Mouse (Mus musculus) adrenal gland (tissue): ENCODE measurements around the gene Atp6v0b.

Experiments
- intact Hi-C: fragments of 180-260 bp; cut with DNase I; formaldehyde crosslinking; loops from one replicate; pipeline ENCODE4 v1.15.1; 2025

Atp6v0b gene

DNA sequence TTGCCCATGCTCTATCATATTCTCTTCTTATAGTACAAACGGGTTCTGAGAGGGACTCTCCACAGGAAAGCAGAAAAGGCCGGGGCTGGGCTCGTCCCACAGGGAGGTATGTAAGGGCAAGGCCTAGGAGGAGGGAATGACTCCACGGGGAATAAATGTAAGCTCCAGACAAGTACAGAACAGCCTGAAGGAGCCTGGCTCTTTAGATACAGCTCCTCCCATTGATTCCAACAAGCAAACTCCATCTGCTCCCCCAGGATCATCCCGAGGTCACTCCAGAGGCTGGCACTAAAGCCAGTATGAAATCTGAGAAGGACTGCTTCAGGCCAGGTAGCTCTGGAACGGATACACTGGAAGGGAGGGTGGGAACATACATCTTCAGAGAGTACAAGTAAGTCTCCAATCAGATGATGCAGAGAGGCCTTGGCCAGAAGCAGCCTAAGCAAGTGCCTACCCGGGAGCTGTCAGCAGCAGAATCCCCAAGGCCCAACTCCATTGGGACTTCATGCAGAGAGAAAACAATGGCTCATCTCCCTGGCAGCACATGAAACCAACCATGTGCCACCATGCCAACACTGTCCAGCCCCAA lies 25.6 kb upstream of the Atp6v0b start:
- intact Hi-C loops: no loop called here

DNA sequence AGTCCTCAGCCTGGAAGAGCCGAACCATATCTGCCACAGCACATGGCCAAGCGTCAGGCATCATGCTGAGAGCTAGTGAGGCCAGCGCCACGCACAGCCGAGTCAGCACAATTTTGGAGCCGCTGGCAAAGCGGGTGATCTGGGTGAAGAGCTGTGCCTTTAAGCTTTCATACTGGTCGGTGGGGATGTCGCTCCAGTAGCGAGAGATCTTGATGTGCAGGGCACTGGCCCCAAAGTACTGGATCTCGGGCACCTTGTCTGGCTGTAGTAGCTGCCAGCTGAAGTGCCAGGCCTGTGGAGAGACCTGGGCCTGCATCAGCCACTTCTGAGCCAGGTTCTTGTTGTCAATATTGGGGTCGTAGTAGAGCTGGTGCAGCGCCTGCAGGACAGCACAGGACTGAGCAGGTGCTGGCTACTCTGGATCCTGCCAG lies 25.0 kb upstream of the Atp6v0b start:
- intact Hi-C loops: no loop called here

DNA sequence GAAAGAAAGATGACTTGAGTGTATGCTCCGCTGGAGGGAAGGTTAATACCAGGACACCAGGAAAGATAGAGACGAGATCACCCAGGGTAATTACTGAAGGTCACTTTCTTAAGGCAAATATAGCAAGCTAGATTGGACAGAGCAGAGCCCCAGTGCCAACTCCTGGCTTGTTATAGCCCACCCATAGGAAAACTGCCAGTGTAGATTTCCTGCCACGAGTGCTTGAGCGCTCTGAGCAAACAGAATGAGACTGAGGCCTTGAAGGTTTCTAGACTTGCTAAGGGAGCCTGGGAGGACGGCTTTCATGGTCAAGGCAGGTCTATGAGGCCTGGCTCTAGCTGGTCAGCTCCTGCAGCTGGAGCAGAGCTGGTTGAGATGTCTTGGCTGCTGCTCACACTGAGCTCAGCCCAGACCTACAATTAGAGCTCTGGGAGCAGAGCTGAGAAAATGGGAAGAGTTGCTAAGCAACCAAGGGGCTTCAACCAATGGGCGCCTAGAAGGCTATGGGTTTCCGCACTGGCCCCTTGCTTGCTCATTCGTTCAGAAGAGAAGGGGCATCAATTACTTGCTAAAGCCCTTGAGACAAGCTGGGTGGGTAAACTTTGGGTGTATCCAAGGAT lies 21.8 kb upstream of the Atp6v0b start:
- intact Hi-C loops: no loop called here

DNA sequence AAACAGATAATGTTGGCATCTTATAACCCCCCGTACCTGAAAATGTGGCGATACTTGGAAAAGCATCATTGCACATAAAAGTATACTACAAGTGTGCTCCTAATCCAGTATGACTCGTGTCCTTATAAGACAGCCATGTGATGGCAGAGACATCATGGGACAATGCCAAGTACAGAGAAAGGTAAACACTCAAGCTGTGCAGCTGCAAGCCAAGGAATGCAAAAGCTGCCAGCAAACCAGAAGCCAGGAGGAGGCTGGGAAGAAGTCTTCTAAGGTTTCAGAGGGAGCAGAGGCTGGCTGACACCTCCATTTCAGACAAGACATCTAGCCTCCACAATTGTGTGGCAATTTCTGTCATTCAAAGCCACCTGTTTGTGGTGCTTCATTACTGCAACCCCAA lies 19.1 kb upstream of the Atp6v0b start:
- intact Hi-C loops: no loop called here

DNA sequence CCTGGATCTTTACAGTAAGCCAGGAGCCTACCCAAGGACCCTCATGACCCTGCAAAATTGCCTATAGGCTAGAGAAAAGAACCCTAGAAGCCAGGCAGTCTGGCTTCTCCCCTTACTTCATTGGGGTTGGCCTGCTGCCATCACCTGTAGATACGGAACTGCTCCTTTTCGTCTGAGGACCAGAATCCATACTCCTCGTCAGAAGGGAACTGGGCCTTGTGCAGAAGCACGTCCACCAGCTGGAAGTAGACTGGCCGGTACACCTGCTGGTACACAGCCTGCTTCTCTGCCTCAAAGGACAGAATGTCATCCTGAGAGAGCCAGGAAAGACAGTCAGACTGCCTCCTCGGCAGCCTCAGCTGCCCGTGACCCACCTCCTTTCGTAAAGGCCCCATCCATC lies 17.6 kb upstream of the Atp6v0b start:
- intact Hi-C loops: no loop called here

DNA sequence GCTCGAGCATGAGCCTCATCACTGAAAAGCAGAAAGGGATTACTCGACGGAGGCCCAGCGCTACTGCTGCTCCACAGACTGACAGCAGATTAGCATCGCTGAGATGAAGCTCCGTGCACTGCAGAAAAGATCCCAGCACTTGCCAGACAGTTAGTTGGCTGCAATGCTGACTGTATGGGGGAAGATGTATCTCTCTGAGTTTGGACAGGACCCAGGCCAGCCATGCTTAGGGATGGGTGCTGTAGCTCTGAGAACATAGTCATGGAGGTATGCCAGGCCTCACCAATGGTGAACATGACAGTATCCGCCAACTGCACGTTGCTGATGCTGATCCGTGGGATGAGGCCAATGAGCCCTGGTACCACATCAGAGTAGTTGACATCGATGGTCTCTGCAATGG lies 17.0 kb upstream of the Atp6v0b start:
- intact Hi-C loops: no loop called here

DNA sequence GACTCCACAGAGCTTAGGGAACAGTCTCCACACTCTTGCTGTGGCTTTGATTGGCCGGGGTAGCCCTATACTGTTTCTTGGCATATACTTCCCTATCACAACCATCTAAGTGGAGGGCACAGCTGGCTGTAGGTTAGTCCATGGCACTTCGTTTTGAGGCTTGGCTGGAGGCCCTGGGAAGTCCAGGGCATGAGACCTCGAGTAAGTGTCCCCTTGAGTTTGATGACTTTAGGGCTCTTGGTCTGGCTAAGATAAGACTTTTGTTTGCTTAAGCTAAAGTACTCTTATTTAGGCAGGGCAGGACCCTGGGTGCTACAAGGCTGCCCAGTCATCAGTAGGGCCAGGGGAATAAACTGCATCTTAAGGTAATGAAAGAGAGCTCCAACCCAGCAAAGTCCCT lies 11.0 kb upstream of the Atp6v0b start:
- intact Hi-C loops: no loop called here

DNA sequence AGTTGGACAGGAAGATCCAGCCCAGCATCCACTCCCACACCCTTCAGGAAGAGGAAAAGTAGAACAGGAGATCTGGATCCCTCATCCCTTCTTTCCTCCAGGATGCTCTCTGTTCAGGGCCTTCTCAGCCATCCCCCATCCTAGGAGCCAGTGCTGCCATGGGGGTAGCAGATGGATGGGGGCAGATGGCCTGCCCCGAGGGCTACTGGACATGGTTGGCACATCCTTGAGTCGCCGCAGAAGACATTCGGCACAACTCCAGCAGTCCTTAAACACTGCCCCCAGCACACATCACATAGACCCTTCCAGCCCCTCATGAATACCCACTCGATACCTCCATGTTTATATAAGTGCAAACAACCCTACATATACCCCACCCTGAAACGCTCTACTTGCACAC lies 8.9 kb upstream of the Atp6v0b start:
- intact Hi-C loops: no loop called here

DNA sequence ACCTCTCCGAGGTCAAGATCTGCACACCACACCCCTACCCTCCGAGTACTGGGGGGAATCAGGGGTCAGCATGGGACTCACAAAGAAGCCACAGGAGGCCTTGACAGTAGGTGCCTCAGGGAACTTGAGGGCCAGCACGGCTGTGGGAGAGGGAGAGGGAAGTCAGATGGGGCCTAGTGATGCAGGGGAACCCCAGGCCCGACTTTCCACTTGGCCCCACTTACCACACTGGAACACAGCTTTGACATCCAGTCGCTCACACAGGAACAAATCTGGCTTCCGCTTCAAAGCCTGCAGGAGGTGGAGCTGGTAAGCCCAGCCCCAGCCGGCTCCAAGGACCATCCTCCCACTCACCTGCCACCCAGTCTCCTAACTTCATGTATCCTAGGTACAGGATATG lies 8.2 kb upstream of the Atp6v0b start:
- intact Hi-C loops: no loop called here

DNA sequence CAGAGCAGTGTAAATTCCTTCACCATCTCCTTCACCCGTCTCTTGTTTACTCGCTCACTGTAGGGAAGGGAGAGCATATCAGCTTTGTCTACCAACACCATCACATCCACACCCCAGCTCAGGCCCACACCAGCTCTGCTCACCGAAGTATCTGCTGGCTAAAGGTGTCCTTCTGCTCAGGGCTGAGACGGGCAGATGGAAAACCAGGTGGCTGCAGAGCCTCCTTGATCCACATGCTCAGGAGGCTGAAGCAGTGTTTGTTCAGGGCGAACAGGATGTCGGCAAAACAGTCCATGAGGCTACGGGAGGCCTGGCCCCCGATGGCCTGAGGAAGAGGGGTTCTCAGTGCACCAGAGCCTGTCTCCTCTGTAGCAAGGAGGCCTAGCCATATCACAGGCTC lies 7.5 kb upstream of the Atp6v0b start:
- intact Hi-C loops: no loop called here

DNA sequence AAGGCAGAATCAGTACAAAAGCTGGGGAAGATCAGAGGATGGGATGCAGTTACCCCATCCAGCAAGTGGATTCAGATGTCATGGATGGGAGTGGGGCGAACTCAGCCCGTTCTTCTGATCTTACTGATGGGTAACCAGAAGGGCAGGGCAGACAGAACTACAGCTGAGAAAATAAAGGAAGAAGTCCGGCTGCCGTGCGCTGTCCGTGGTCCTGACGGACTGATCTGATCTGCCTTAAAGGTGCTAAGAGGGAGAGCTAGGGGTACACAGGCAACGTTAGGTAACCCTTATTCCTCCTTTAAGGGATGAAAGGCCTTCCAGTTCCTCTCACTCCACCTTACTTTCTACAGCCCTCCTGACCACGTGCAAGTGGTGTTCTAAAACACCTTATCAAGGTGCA lies 6.2 kb upstream of the Atp6v0b start:
- intact Hi-C loops: no loop called here

DNA sequence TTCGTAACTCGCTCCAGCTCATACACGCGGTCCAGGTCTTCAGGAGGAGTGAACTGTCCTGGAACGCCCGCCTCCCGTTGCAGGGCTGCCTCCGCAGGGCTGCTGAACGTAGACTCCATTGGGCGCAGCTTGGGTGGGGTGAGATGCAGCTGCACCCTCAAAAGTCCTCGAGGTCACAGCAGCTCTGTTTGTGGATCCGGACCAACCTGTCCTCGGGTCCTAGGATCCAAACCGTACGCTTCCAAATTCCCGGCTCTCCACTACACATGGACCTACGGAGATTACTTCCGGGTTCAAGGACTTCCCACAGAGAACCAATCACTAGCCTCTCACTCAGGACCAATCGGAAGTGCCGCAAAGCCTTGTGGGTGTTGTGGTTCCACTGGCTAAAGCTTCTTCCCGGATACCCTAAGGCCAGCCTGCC lies 4.6 kb upstream of the Atp6v0b start, which contains the start of gene Dph2:
Gene Dph2, minus strand, starts transcription at position 295 of the 424 bp plus-strand sequence.
- intact Hi-C loops: no loop called here

DNA sequence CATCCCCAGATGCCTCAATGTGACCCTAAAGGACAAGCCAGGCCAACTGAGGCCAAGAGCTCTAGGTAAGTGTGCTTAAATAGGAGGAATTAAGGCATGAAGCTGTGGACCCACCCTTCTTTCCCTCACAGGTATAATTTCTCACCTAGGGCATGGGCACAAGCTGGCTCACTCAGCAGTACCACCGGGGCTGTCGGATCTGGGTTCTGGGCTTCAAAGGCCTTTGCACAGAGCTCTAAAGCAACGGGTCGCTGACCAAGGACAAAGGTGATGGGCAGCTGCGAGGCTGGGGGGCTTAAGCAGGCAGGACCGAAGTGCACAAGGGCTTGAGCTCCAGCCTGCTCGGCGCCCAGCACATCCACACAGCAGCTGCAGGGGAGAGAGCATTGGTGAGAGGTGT lies 3.6 kb upstream of the Atp6v0b start:
- intact Hi-C loops: no loop called here

DNA sequence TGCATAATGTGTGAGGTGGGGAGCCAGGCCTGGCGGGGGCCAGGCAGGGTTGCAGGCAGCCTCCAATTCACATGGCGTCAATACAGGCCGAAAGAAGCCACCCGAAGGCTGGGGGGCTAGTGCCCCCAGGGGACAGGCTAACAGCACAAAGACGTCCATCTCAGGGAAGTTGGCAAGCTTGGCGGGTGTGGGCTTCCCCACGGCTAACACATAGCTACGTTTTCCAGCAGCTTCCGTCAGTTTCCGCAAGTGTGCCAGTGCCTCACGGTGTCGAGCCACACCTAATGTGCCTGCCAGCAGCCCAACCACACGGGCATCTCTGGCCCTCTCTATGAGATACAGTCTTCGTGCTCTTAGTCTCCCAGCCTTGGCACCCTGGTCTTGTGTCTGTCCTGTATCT lies 2.9 kb upstream of the Atp6v0b start:
- intact Hi-C loops: no loop called here

DNA sequence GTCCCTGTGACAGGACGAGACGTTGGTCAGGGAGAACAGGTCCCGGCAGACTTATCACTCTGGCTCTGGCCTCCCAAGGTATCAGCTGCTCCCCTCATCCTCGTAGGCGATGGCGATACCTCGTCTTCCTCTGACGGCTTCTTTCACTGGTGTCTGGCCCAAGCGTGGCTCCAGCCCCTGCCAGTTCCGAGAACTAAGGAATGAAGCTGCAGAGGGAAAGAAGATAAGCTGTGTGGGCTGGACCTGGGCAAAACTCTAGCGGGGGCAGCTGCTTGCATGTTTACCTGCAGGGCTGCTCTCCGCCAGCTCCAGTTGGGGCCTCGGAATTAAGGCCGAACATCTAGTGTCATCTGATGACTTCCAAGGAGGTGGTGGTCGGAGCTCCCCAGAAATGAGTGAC lies 2.3 kb upstream of the Atp6v0b start:
- intact Hi-C loops: no loop called here

DNA sequence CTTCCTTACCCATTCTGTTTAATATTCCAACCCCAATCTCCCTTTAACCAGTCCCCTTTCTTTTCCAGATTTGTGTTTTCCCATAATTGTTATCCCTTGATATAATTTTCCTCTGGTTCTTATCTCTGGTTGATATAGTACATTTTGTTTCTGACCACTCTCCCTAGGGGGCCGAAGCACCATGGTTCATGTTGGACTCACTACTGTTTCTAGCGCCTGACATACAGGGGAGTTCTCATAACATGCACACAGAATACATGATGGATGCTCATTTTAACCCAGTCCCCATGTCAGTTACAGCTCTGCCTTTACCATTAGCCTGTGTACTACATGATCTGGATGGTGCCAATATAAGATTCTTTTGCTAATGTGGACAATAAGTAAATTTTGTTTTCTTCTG lies 787 bp upstream of the Atp6v0b start:
- intact Hi-C loops: no loop called here

DNA sequence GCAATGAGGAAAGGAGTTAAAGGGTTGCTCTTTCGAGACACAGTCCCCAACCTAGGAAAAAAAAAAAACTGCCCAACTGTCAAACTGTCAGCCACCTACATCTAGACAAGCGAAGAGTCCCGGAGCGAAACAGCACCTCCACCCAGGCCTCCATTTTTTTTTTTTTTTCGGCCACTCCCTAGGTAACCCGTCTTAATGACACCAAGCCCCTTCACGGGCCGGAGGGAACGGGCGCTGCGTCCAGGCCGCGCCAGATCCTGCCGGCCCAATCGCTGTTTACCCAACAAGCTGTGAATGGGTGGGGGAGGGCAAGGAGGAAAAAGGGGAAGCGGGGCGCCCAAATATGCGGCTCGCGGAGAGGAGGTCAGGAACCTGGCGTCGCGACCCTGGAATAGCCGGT lies 489 bp downstream of the Atp6v0b start:
- intact Hi-C loops: no loop called here

DNA sequence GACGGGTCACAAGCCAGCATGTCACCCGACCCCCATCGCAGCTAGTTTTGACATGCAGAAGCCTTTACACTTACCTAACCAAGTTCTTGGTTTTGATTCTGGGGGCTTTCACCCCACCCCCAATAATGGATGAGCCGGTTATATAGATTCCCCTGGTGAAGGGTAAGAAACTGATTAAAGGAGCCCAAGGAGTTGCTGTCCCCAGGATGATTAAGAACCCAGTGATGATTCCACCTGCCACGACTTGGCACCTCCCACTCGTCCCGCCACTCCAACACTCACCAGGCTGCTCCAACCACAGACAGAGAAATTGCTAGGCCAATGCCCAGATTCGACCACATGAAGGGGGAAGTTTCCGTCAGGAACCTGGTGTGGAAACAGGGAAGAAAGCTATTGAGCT lies 1.1 kb downstream of the Atp6v0b start:
- intact Hi-C loops: no loop called here

DNA sequence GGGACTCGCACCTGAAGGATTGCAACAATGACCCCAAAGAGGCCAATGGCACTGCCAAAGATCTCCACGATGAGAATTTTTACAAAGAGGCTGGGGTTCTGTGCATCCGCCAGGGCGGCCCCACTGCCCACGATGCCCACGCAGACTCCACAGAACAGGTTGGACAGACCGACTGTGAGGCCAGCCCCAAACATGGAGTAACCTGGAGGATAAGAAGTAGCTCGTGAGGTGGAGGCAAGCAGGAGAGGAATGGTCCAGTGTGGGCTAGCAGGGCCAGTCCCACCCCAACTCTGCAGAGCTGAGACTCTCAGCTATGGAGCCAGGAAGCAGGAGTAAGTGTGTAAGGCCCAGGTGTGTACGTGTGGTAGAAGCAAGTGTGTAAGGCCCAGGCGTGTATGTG lies 2.0 kb downstream of the Atp6v0b start:
- intact Hi-C loops: no loop called here

DNA sequence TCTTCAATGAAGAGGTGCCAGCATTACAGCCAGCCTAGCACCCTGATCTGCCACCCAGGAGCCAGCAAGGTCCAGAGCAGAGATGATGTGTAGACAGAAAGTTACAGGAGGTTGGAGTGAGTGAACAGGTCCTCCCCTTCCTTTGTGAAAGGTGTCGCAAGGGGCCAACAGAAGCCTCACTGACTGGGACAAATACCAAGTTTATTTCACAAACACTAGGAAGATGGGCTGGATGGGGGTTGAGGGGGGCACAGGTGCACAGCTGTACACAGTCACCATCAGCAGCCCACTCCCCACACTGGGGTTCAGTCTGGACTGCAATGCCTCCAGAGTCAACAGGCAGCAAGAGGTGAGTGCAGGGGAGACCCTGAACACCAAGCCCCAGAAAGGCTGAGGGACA lies 3.0 kb downstream of the Atp6v0b start:
- intact Hi-C loops: no loop called here

DNA sequence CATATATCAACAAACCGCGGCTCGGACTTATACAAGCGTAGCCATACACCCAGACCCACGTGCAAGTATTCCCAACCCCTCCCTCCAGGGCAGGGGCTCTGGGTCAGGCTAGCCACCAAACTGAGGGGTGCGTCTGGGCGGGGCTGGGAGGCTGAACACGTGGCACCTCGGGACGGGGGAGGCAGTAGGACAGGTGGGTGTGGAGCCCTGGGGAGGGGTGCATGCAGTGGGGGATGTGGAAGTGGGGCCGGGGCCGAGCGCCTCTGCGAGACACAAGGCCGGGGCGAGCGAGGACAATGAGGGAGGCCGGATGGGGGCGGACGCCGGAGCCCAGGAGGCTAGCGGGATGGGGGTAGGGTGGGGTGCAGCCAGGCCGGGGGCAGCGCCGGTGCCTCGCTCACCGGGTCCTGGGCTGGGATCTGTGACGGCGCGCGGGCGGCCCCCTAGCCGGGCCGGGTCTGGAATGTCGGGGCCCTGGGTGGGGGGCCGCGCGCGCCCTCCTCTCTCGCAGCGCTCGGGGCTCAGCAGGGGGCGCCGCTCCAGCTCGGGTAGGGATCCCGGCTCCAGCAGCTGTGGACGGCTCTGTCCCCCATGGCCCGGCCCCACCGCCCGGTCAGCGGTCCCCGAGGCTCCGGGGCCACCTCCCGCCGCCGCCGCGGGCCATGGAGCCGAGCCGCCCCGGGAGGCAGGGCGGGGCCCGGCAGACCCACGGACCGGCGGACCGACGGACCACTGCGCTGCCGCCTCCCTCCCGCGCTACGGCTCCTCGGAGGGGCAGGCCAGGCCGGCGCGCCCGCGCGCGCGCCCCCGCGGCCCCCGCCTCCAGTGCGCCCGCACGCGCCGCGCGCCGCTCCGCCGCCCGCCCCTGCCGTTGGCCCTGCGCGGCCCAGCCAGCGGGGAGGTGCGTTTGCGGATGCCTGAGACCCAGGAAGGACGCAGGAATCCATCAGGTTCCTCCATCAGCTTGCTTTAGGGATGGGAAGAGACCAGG lies 4.1 kb downstream of the Atp6v0b start, which contains the start of gene B4galt2:
Gene B4galt2, minus strand, starts transcription at position 787 of the 991 bp plus-strand sequence.
- intact Hi-C loops: no loop called here

DNA sequence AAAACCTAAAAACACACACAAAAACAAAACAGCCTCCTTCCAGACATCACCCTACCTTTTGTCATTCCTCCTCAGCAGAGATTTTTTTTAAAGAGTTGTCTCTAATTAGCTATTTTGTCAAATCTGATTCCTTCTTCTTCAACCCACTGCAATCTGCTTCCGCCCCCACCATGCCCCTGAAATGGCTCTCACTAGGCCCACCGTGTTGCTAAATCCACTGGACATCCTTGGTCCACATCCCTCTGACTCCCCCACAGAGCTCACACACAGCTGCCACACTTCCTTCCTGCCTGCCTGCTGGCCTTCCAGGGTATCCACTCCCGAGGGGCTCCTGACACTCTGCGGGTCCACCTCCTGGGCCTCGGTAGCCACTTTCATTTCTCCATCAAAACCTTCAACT lies 8.4 kb downstream of the Atp6v0b start:
- intact Hi-C loops: no loop called here
